ENCODE assay signal across 8 mouse cellular contexts in the genomic region with DNA sequence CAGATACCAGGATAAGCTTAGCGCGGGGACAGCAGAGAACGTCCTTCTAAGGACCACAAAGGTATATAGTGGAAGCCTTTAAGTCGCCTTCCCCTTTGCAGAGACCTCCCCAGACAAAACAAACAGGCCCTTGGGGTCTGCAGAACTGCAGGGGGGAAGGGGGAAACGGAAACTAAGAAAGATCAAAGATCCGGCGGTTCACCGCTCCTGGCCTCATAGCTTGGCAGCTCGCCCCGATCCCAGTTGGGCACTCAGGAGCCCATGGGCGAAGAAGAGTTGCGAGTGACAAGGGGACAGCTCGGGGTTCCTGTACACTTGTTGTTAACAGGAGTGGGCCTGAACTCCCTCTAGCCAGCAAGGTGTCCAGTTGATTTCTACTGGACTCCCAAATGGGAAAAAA. TPM values are rescaled to one million over a fixed set of nuclear protein-coding genes. Genes with fewer than 3 reads are reported as not detected.
DNase-seq lines count a peak whose midpoint lies in the region; TF ChIP-seq lines count a peak whose summit lies in the region.

No protein-coding gene starts in this region.

- H3K4me3 ChIP-seq in layer of hippocampus, adult 2 months = peak overlapping the region; percentile 39; the same call in 1 of the 2 replicates

- H3K27ac ChIP-seq in layer of hippocampus, adult 2 months = no peak overlapping the region

- DNase-seq in layer of hippocampus, adult 2 months (ENCODE audit: low spot score in 2 of 2) = no peak
- no peak for DNase-seq in layer of hippocampus, adult 18-20 months (ENCODE audit: low spot score in 2 of 2)
- DNase-seq in cerebellum, postnatal 14 days = peak; percentile 62 to 69
- DNase-seq in heart, postnatal 10 days = peak; percentile 21 to 25
- DNase-seq in lung, postnatal 10 days = peak; percentile 38
- DNase-seq in thymus, postnatal 4 days = peak; percentile 48
- no peak for DNase-seq in urinary bladder, postnatal 10 days (ENCODE audit: low spot score)
- no peak for DNase-seq in left cerebral cortex, adult 18-20 months (ENCODE audit: low spot score in 2 of 2)

- intact Hi-C loops in heart, postnatal 10 days (cut with DNase I) = loop anchor here (2.0 to 5.0 kb wide), 2 partner anchors 100 to 158 kb away; partner anchors contain the start of gene Brd7

- no peak for TF ChIP-seq CTCF in layer of hippocampus, adult 2 months (conservative IDR thresholded peaks at IDR 0.05)

RNA-seq across cellular contexts. Expression of gene Nkd1, which starts 0.8 kb away (rescaled TPM):
- total RNA-seq in layer of hippocampus, adult 2 months (2021) = 10 to 100 TPM in 1 of 2 experiments, 1 to 10 TPM in 1; 8.8 to 10.1 TPM
- 1 to 10 TPM; 8.2 to 9.0 TPM for total RNA-seq in layer of hippocampus, adult 18-20 months (2021)
- total RNA-seq in heart, postnatal 10 days (2021) = 1 to 10 TPM; 5.1 to 5.4 TPM
- total RNA-seq in left cerebral cortex, adult 18-20 months (2021) = 10 to 100 TPM; 13.0 to 13.8 TPM

Comparison
In these comparisons a context has a peak if more than half of its experiments do, and no peak if none do; other contexts are left out.
1. DNase-seq: peak in cerebellum, postnatal 14 days (2 of 2), heart, postnatal 10 days (2 of 2), lung, postnatal 10 days (single experiment) and thymus, postnatal 4 days (single experiment); none in layer of hippocampus, adult 2 months (0 of 2), layer of hippocampus, adult 18-20 months (0 of 2), urinary bladder, postnatal 10 days (single experiment) and left cerebral cortex, adult 18-20 months (0 of 2).